Mouse (Mus musculus): ENCODE data around the gene Ing4. TPM values are rescaled to one million over a fixed set of nuclear protein-coding genes. Genes with fewer than 3 reads are reported as not detected.

Ing4 gene
- polyA plus RNA-seq (2014; fragmentation: Nextera tagmentation; extraction: Ambion mirVana): 105 and 116 TPM in 2 replicates

DNA sequence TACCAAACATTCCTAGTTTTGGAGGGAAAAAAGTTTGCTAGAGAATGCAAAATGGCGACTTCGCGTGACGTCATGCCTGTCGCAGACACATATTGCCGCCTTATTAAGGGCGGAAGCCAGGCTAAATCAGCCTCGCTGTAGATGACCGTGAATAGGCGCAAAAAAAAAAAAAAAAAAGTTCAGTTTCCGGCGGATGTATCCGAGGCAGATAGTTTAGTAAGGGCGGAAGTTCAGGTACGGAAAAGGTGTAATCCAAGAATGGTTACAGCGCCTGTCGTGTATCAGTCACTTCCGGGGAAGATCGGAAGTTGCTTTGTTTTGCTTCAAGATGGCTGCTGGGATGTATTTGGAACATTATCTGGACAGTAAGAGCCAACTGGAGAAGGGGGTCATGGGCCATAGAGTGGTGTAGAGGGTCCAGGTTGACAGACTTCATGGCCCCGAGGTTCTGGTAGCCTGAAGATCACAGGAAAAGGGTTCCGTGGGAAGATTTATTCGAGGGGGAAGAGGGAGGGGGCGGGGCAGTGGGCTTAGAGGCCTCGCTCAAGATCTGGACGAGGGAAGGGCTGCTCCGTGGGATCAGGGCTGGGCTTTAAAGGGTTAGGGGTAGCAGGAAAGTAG, at the start of gene Ing4:
Gene Ing4, plus strand, starts transcription at position 228 of the 621 bp plus-strand sequence.
- Histone ChIP-seq H3K4me1 (ENCODE audit: control insufficient read depth, insufficient read depth, low read length) (peaks cover 6% of the 10 kb centered on the region; the same call in 1 of the 2 replicates), H3K36me3 (ENCODE audit: control insufficient read depth, insufficient read depth, low read length) (peaks cover 30% of the 10 kb centered on the region), H3K9me3 (ENCODE audit: control insufficient read depth, low read length) (no peaks in the 10 kb centered on the region), H3K4me3 (ENCODE audit: low read depth, low read length) (peak within 1 kb of the TSS; percentile 51), H3K27ac (ENCODE audit: low read depth, low read length) (peak within 1 kb of the TSS; percentile 79), H3K9ac (replicated peaks; ENCODE audit: low read depth, low read length) (peak within 1 kb of the TSS; percentile 53), H3K27me3 (ENCODE audit: control insufficient read depth, insufficient read depth, low read length) (no peaks in the 10 kb centered on the region), H3K4me2 (ENCODE audit: low read depth, low read length) (peak within 1 kb of the TSS; percentile 84)
- peak; percentile 96 for ATAC-seq (ENCODE audit: low read depth)
- WGBS: under 1% methylated on average over 26 of the region's 26 CpGs

DNA sequence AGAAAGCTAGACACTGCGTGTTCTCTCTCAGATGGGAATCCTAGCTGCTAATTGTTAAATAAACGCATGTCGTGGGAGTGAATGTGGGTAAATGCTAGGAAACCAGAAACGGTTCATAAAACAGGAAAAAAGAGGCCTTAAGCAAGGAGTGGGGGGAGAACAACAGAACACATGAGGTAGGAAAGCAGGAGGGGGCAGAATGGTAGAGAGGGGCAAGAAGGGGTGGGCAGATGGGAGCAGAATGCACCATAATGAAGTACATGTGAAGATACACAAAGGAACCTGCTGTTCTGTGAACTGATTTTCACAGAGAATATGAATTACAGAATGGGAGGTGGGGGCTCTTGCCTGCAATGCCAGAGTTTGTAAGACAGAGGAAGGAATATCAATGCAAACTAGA, 47.3 kb upstream of the Ing4 start:
- peaks cover 3% of the 10 kb centered on the region; the same call in 1 of the 2 replicates for H3K27me3 ChIP-seq (ENCODE audit: control insufficient read depth, insufficient read depth, low read length)
- no peak overlapping the region for H3K4me3 ChIP-seq (ENCODE audit: low read depth, low read length)
- no peaks in the 10 kb centered on the region for H3K36me3 ChIP-seq (ENCODE audit: control insufficient read depth, insufficient read depth, low read length)
- no peak overlapping the region for H3K27ac ChIP-seq (ENCODE audit: low read depth, low read length)
- no peaks in the 10 kb centered on the region for H3K9me3 ChIP-seq (ENCODE audit: control insufficient read depth, low read length)
- no peak for ATAC-seq (ENCODE audit: low read depth)
- H3K4me1 ChIP-seq (ENCODE audit: control insufficient read depth, insufficient read depth, low read length): peaks cover 3% of the 10 kb centered on the region; the same call in 1 of the 2 replicates
- 68% methylated on average over 4 of the region's 4 CpGs for whole genome bisulfite sequencing
- no peak overlapping the region for H3K9ac ChIP-seq (replicated peaks; ENCODE audit: low read depth, low read length)
- no peak overlapping the region for H3K4me2 ChIP-seq (ENCODE audit: low read depth, low read length)

DNA sequence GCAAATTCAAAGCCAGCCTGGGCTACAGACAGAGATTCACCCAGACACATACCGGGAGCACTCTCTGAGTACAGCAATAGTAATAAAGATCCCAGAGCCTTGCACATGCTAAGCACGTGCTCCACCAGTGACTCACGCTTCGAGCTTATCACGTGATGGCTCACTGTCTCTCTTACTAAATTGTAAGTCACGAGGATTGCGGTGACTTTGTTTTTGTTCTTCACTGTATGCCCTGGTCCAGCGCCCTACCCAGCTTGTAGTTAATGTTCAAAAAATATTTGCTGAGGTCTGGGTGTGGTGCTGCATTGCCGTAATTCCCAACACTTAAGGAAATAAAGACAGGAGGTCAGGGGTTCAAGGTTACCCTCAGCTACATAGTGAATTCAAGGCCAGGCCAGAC, 46.2 kb upstream of the Ing4 start:
- Histone ChIP-seq H3K4me3 (ENCODE audit: low read depth, low read length) (no peak overlapping the region), H3K4me2 (ENCODE audit: low read depth, low read length) (no peak overlapping the region), H3K9me3 (ENCODE audit: control insufficient read depth, low read length) (no peaks in the 10 kb centered on the region), H3K36me3 (ENCODE audit: control insufficient read depth, insufficient read depth, low read length) (no peaks in the 10 kb centered on the region), H3K4me1 (ENCODE audit: control insufficient read depth, insufficient read depth, low read length) (peaks cover 6% of the 10 kb centered on the region; the same call in 1 of the 2 replicates), H3K27ac (ENCODE audit: low read depth, low read length) (no peak overlapping the region), H3K9ac (replicated peaks; ENCODE audit: low read depth, low read length) (no peak overlapping the region), H3K27me3 (ENCODE audit: control insufficient read depth, insufficient read depth, low read length) (peaks cover 3% of the 10 kb centered on the region; the same call in 1 of the 2 replicates)
- 87% methylated on average over 9 of the region's 9 CpGs for WGBS
- no peak for ATAC-seq (ENCODE audit: low read depth)

DNA sequence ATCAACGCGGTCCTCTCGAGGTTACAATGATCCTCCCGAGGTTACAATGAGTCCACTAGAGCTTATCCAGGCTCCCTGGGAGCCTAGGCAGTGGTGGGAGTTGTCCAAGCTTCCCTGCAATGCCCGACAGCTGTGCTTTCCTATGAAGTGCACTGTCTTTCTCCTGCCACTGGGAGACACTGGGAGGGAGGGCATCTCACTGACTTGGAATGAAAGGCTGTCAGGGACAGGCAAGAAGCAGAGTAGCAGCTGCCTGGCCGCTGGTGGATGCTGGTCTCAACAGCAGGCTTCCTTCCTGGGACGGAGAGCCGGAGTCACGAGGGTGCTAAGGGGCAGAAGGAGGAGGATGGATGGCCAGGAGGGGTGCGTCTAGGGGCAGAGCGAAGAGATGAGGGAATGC, 45.7 kb upstream of the Ing4 start:
- no peak for ATAC-seq (ENCODE audit: low read depth)
- H3K27me3 ChIP-seq (ENCODE audit: control insufficient read depth, insufficient read depth, low read length): peaks cover 8% of the 10 kb centered on the region
- WGBS: 18% methylated on average over 11 of the region's 11 CpGs

DNA sequence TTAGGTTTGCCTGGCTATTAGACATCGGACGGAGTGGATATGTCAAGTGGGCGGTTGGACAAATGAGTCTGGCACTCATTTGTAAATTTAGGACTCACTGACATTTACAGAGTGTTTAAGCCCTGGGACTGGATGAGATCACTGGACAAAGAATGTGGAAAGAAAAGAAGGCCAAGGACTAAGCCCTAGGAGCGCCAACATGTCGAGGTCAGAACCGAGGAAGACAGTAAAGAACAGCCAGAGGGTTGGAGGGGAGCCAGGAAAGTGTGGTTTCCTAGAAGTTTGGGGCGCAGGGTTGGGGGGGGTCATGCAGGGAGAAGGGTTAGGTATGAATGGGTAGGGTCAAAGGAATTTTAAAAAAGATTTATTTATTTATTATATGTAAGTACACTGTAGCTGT, 44.3 kb upstream of the Ing4 start:
- Histone ChIP-seq H3K9ac (replicated peaks; ENCODE audit: low read depth, low read length) (no peak overlapping the region), H3K27me3 (ENCODE audit: control insufficient read depth, insufficient read depth, low read length) (peaks cover 14% of the 10 kb centered on the region)
- WGBS: 81% methylated on average over 7 of the region's 7 CpGs

More for the DNA sequence above, 45.7 kb upstream of the Ing4 start:
- Histone ChIP-seq H3K4me3 (ENCODE audit: low read depth, low read length) (peak overlapping the region; percentile 10; the same call in 1 of the 2 replicates), H3K4me1 (ENCODE audit: control insufficient read depth, insufficient read depth, low read length) (peaks cover 10% of the 10 kb centered on the region), H3K27ac (ENCODE audit: low read depth, low read length) (no peak overlapping the region), H3K36me3 (ENCODE audit: control insufficient read depth, insufficient read depth, low read length) (no peaks in the 10 kb centered on the region), H3K9me3 (ENCODE audit: control insufficient read depth, low read length) (no peaks in the 10 kb centered on the region), H3K4me2 (ENCODE audit: low read depth, low read length) (no peak overlapping the region), H3K9ac (replicated peaks; ENCODE audit: low read depth, low read length) (peak overlapping the region; percentile 39; the same call in 1 of the 2 replicates)

DNA sequence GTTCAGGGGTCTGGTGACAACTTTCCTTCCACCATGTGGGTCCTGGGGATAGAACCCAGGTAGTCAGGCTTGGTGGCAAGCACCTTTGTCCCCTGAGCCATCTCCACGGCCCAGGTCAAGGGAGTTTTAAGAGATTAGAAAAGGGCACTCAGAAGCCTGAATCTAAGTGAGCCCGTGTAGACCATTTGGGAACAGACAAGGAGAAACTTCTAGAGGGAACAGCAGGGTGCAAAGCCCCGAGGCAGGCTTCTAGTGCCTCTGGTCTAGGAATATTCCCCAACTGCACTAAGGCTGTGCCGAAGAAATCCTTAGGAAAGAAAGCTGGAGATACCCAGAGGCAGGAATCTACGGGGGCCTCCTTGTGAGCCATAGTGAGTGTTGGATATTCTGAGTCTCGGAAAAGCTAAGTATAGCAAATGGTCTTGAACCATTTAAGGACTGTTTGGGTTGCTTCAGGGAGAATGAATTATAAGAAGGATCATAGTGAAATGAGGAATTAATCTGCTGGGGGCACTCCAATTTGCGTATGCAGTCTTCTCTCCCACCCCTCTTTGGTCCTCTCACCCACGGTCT, 43.6 kb upstream of the Ing4 start:
- peak overlapping the region; percentile 70 for H3K4me2 ChIP-seq (ENCODE audit: low read depth, low read length)
- H3K27me3 ChIP-seq (ENCODE audit: control insufficient read depth, insufficient read depth, low read length): peaks cover 19% of the 10 kb centered on the region
- 49% methylated on average over 8 of the region's 8 CpGs for WGBS
- H3K4me1 ChIP-seq (ENCODE audit: control insufficient read depth, insufficient read depth, low read length): peaks cover 12% of the 10 kb centered on the region
- 0 out of 2 replicates have a peak, but pooled peaks cover 4% of the 10 kb centered on the region for H3K36me3 ChIP-seq (ENCODE audit: control insufficient read depth, insufficient read depth, low read length)
- peak overlapping the region; percentile 67; the same call in 1 of the 2 replicates for H3K27ac ChIP-seq (ENCODE audit: low read depth, low read length)
- peak overlapping the region; percentile 85 for H3K9ac ChIP-seq (replicated peaks; ENCODE audit: low read depth, low read length)
- no peaks in the 10 kb centered on the region for H3K9me3 ChIP-seq (ENCODE audit: control insufficient read depth, low read length)
- ATAC-seq (ENCODE audit: low read depth): no peak
- H3K4me3 ChIP-seq (ENCODE audit: low read depth, low read length): peak overlapping the region; percentile 61

More for the DNA sequence above, 44.3 kb upstream of the Ing4 start:
- no peak overlapping the region for H3K27ac ChIP-seq (ENCODE audit: low read depth, low read length)
- 0 out of 2 replicates have a peak, but pooled peaks cover 4% of the 10 kb centered on the region for H3K36me3 ChIP-seq (ENCODE audit: control insufficient read depth, insufficient read depth, low read length)
- no peak for ATAC-seq (ENCODE audit: low read depth)
- H3K4me1 ChIP-seq (ENCODE audit: control insufficient read depth, insufficient read depth, low read length): peaks cover 12% of the 10 kb centered on the region
- H3K4me2 ChIP-seq (ENCODE audit: low read depth, low read length): no peak overlapping the region
- H3K4me3 ChIP-seq (ENCODE audit: low read depth, low read length): no peak overlapping the region
- H3K9me3 ChIP-seq (ENCODE audit: control insufficient read depth, low read length): no peaks in the 10 kb centered on the region

DNA sequence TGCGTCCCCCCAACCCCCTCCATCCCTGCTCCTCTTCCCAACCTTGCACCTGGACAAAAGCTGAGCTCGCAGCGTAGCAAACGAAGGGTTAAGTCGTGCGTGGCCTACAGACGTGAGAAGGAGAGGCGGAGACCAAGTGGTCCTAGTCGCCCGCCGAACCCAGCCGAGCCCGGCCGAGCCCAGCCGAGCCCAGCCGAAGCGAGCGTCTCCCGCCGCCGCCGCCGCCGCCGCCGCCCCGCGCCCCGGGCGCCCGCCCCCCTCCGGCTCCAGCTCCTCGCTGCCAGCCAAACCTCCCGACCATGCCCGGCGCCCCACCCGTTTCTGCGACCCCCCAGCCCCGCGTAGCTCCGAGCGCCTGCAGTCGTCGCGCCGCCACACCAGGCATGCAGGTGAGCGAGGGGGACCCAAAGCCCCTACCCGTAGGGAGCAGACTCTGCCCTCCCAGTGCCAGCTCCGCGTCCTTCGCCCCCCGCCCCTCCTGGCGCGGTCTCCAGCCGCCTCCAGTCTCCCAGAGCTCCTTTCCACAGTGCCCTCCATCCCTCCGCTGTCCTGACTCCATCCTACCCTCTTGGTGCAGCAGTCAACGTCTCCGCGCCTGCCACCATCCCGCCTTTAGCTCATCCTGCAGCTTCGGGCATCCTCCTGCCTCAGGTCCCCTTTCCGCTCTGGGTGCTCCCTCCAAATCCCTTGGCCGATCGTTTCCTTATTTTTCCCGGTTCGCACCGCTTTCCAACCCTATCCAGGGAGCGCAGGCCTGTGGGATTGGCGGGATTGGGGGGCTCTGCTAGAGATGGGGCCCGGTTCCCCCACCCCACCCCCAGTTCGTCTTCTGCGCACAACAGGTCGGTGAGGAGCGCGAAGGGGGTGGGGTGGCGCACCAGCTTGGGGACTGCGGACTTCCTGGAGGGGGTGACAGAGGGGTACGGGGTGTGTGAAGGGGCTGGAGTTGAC, 42.7 kb upstream of the Ing4 start, which contains the start of gene Pianp:
Gene Pianp, plus strand, starts transcription at position 144 of the 951 bp plus-strand sequence.
- no peaks in the 10 kb centered on the region for H3K9me3 ChIP-seq (ENCODE audit: control insufficient read depth, low read length)
- WGBS: under 1% methylated on average over 49 of the region's 78 CpGs
- H3K27ac ChIP-seq (ENCODE audit: low read depth, low read length): peak within 1 kb of the TSS; percentile 67
- peaks cover 20% of the 10 kb centered on the region for H3K27me3 ChIP-seq (ENCODE audit: control insufficient read depth, insufficient read depth, low read length)
- H3K4me2 ChIP-seq (ENCODE audit: low read depth, low read length): peak within 1 kb of the TSS; percentile 70
- H3K4me1 ChIP-seq (ENCODE audit: control insufficient read depth, insufficient read depth, low read length): peaks cover 12% of the 10 kb centered on the region
- 0 out of 2 replicates have a peak, but pooled peaks cover 4% of the 10 kb centered on the region for H3K36me3 ChIP-seq (ENCODE audit: control insufficient read depth, insufficient read depth, low read length)
- peak; percentile 86 for ATAC-seq (ENCODE audit: low read depth)
- H3K9ac ChIP-seq (replicated peaks; ENCODE audit: low read depth, low read length): peak within 1 kb of the TSS; percentile 85
- H3K4me3 ChIP-seq (ENCODE audit: low read depth, low read length): peak within 1 kb of the TSS; percentile 61

DNA sequence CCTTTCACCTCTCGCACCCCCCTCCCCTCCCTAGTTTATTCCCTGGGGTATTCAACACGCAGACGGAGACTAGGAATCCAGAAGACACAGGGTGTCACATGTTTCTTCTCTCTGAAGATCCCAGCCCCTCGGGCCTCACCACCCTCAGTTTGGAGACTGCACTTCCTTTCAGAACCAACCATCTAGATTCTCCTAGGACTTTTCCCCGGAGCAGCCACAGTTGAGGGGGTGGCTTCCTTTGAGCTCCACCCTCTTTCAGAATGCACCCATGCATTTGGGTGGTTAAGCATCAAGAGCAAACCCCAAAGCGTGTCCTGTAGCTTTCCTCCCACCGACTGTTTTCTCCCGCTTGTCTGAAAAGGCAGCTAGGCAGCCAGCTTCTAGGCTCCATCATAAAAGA, 41.5 kb upstream of the Ing4 start:
- Histone ChIP-seq H3K9ac (replicated peaks; ENCODE audit: low read depth, low read length) (peak overlapping the region; percentile 85), H3K36me3 (ENCODE audit: control insufficient read depth, insufficient read depth, low read length) (0 out of 2 replicates have a peak, but pooled peaks cover 4% of the 10 kb centered on the region), H3K27ac (ENCODE audit: low read depth, low read length) (no peak overlapping the region), H3K27me3 (ENCODE audit: control insufficient read depth, insufficient read depth, low read length) (peaks cover 20% of the 10 kb centered on the region), H3K4me2 (ENCODE audit: low read depth, low read length) (peak overlapping the region; percentile 70), H3K4me3 (ENCODE audit: low read depth, low read length) (peak overlapping the region; percentile 61), H3K9me3 (ENCODE audit: control insufficient read depth, low read length) (no peaks in the 10 kb centered on the region), H3K4me1 (ENCODE audit: control insufficient read depth, insufficient read depth, low read length) (peaks cover 12% of the 10 kb centered on the region)
- no peak for ATAC-seq (ENCODE audit: low read depth)
- 6% methylated on average over 8 of the region's 8 CpGs for WGBS
